Mouse (Mus musculus) G1E (cell line): ENCODE results near the gene Setmar. TPM values are rescaled to one million over a fixed set of nuclear protein-coding genes. Genes with fewer than 3 reads are reported as not detected.
"Not testable (repeated sequence)": the region's sequence is repeated elsewhere in the genome, so short reads cannot be mapped to it uniquely, and the experiment has no call there.

ENCODE experiments used
- ATAC-seq: 2 replicates; pipeline ENCODE4 v1.8.0; 2016; ENCODE audit warnings: mild to moderate bottlenecking; ENCODE audit not compliant: insufficient number of reproducible peaks, poor library complexity, low FRiP score, severe bottlenecking; ENCODE audit errors: extremely low read depth
- DNase-seq: peaks from one replicate; pipeline ENCODE4 v3.0.0; 2012; ENCODE audit warnings: low spot score
- H3K27me3 ChIP-seq: 2 replicates; pipeline ENCODE4 v1.6.1; 2012; ENCODE audit warnings: mild to moderate bottlenecking, low read length, inconsistent platforms; ENCODE audit not compliant: insufficient read depth
- H3K36me3 ChIP-seq: replicated peaks from 2 replicates; pipeline ENCODE3; 2012; ENCODE audit warnings: mild to moderate bottlenecking, inconsistent platforms
- H3K4me1 ChIP-seq: 2 replicates; pipeline ENCODE4 v1.6.1; 2012; ENCODE audit warnings: low read depth, low read length, inconsistent platforms, mixed read lengths; ENCODE audit not compliant: insufficient read depth
- H3K4me3 ChIP-seq: 2 replicates; pipeline ENCODE4 v1.5.1; 2012; ENCODE audit warnings: low read depth, mild to moderate bottlenecking, inconsistent platforms, low read length, moderate library complexity, mixed read lengths
- H3K9me3 ChIP-seq: replicated peaks from 2 replicates; pipeline ENCODE4 v1.6.1; 2012; ENCODE audit warnings: inconsistent platforms
- CTCF ChIP-seq: IDR thresholded peaks from 2 replicates; pipeline ENCODE4 v1.5.1; 2012; ENCODE audit warnings: low read depth, low read length, inconsistent platforms, mixed read lengths
- GATA1 ChIP-seq: IDR thresholded peaks from 2 replicates; pipeline ENCODE4 v1.6.1; 2012; ENCODE audit warnings: borderline replicate concordance, low read length, inconsistent platforms, mixed read lengths
- GATA2 ChIP-seq: IDR thresholded peaks from 2 replicates; pipeline ENCODE4 v1.6.1; 2012; ENCODE audit warnings: low read depth, low read length, inconsistent platforms, borderline replicate concordance
- POLR2AphosphoS5 ChIP-seq: IDR thresholded peaks from 2 replicates; pipeline ENCODE4 v1.6.1; 2012; ENCODE audit warnings: low read depth, low read length, inconsistent platforms; ENCODE audit not compliant: insufficient replicate concordance
- TAL1 ChIP-seq: conservative IDR thresholded peaks from 2 replicates; pipeline ENCODE4 v1.6.1; 2012; ENCODE audit warnings: low read depth, low read length, inconsistent platforms, mixed read lengths
- polyA plus RNA-seq: library from polyadenylated mRNA; stranded (reverse); fragments of >175 nt; gene quantifications from 2 replicates; pipeline ENCODE4 v1.2.3, GENCODE M21; 2012
- total RNA-seq, 2 experiments: library from RNA; stranded (forward) in 1 of 2; stranded (reverse) in 1 of 2; fragments of 200-1000 nt in 1 of 2; fragments of >200 nt in 1 of 2; fragmentation: Nextera tagmentation in 1 of 2; gene quantifications; 2 replicates each; pipeline ENCODE4 v1.2.3; 2014 to 2017

The Setmar gene
- total RNA-seq (2014; fragmentation: Nextera tagmentation) (4.8 and 7.5 TPM in 2 replicates), total RNA-seq (2017) (4.4 and 4.6 TPM in 2 replicates), polyA plus RNA-seq (0.21 and 0.25 TPM in 2 replicates)

- DNase-seq (peak; percentile 61), ATAC-seq (peak; percentile 90)
- Histone ChIP-seq H3K27me3 (no peaks in the 10 kb centered on the region), H3K9me3 (no peaks in the 10 kb centered on the region), H3K4me3 (peak within 1 kb of the TSS; percentile 70), H3K4me1 (peaks cover 10% of the 10 kb centered on the region; the same call in 1 of the 2 replicates), H3K36me3 (no peaks in the 10 kb centered on the region)
- TF ChIP-seq GATA2, result no peak
- TF ChIP-seq POLR2AphosphoS5, result no peak
- no peak for TF ChIP-seq TAL1
- no peak for TF ChIP-seq GATA1
- TF ChIP-seq CTCF, result no peak
Measured at GRCm38 (mm10) chr6:108064918-108065526, at the start of gene Setmar. Gene Setmar (plus strand): TSS chr6:108065045.

- no peak for DNase-seq
- no peaks in the 10 kb centered on the region for H3K36me3 ChIP-seq
- ATAC-seq, result no peak
- no peak for TF ChIP-seq GATA2
- no peak for TF ChIP-seq GATA1
- no peak for TF ChIP-seq POLR2AphosphoS5
- TF ChIP-seq TAL1, result no peak
- TF ChIP-seq CTCF, result no peak
- H3K4me1 ChIP-seq, result no peaks in the 10 kb centered on the region
- H3K27me3 ChIP-seq, result no peaks in the 10 kb centered on the region
- H3K9me3 ChIP-seq, result no peaks in the 10 kb centered on the region
- H3K4me3 ChIP-seq, result no peak overlapping the region
Measured at GRCm38 (mm10) chr6:108021646-108022045, 43.2 kb upstream of the Setmar start.

GRCm38 (mm10) chr6:108055041-108055440 lies 9.8 kb upstream of the Setmar start:
- peak; percentile 57; the same call in 1 of the 2 replicates for ATAC-seq

GRCm38 (mm10) chr6:108055946-108056345 lies 8.9 kb upstream of the Setmar start:
- no peaks in the 10 kb centered on the region for H3K36me3 ChIP-seq
- TF ChIP-seq POLR2AphosphoS5 (no peak), GATA1 (no peak), TAL1 (no peak), GATA2 (no peak), CTCF (no peak)
- DNase-seq (no peak), ATAC-seq (no peak)
- no peaks in the 10 kb centered on the region for H3K9me3 ChIP-seq
- H3K27me3 ChIP-seq, result peaks cover 3% of the 10 kb centered on the region
- no peaks in the 10 kb centered on the region for H3K4me1 ChIP-seq
- H3K4me3 ChIP-seq, result no peak overlapping the region

More at GRCm38 (mm10) chr6:108055041-108055440, 9.8 kb upstream of the Setmar start:
- H3K27me3 ChIP-seq, H3K4me1 ChIP-seq, H3K4me3 ChIP-seq, H3K36me3 ChIP-seq, H3K9me3 ChIP-seq, DNase-seq: not testable (repeated sequence)
- peak; percentile 55 for TF ChIP-seq CTCF

GRCm38 (mm10) chr6:108057353-108057752 lies 7.5 kb upstream of the Setmar start:
- Histone ChIP-seq H3K4me1 (no peaks in the 10 kb centered on the region), H3K27me3 (peaks cover 3% of the 10 kb centered on the region), H3K36me3 (no peaks in the 10 kb centered on the region), H3K9me3 (no peaks in the 10 kb centered on the region), H3K4me3 (no peak overlapping the region)
- TF ChIP-seq GATA2 (no peak), CTCF (no peak), POLR2AphosphoS5 (no peak), TAL1 (no peak), GATA1 (no peak)
- no peak for DNase-seq
- no peak for ATAC-seq

GRCm38 (mm10) chr6:108058066-108058465 lies 6.8 kb upstream of the Setmar start:
- Histone ChIP-seq H3K36me3 (no peaks in the 10 kb centered on the region), H3K4me3 (no peak overlapping the region), H3K9me3 (no peaks in the 10 kb centered on the region), H3K4me1 (no peaks in the 10 kb centered on the region), H3K27me3 (peaks cover 3% of the 10 kb centered on the region)
- ATAC-seq (no peak), DNase-seq (no peak)
- TF ChIP-seq GATA1, result no peak
- no peak for TF ChIP-seq TAL1
- TF ChIP-seq GATA2, result no peak
- no peak for TF ChIP-seq CTCF
- TF ChIP-seq POLR2AphosphoS5, result no peak

- TF ChIP-seq CTCF (no peak), GATA2 (no peak), GATA1 (no peak), POLR2AphosphoS5 (no peak)
- H3K4me3 ChIP-seq, result no peak overlapping the region
- peaks cover 3% of the 10 kb centered on the region for H3K27me3 ChIP-seq
- no peak for ATAC-seq
- DNase-seq, result no peak
- H3K36me3 ChIP-seq, result no peaks in the 10 kb centered on the region
- no peaks in the 10 kb centered on the region for H3K9me3 ChIP-seq
- peaks cover 10% of the 10 kb centered on the region; the same call in 1 of the 2 replicates for H3K4me1 ChIP-seq
Measured at GRCm38 (mm10) chr6:108061121-108061520, 3.7 kb upstream of the Setmar start.
